Mouse (Mus musculus): ENCODE data around the gene Olfr834.

Gene Olfr834

DNA sequence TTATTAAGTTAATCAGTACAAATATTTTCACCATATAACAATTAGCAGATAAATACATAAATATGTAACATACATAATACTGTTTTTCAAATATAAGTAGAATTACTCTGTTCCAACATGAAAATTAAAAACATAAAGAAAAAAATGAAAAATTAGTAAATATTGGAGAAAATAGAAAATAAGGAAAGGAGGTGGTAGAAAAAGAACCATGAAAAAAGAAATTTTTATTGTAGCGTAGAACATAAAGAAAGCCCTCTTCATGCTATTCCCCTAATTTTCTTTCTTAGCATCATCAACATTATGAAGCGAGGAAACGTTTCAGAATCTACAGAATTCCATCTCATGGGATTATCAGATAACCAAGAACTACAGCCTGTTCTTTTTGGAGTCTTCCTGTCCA, at the start of gene Olfr834:
Gene Olfr834 (plus strand): TSS at position 301 of the 400 bp plus-strand sequence.
- DNase-seq (ENCODE audit: low spot score) = no peak

DNA sequence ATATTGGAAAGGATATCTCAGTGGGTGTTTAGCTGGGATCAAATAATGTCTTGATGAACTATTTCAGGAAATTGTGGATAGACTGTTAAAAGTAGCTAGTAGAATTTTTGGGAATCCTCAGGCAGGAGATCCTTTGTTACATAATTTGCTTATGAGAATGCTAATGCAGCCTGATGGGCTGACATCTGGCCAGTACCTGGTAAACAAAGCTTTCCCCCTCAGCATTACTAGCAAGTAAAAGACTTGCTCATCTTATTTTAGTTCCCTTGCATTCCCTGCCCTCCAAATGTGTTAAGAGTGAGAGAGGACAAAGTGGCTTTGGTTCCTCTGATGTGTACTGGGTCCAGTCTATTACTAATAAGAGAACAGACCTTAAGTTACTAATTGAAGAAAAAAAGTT, 25.8 kb upstream of the Olfr834 start:
- no peak for DNase-seq (ENCODE audit: low spot score)

GRCm38 (mm10) chr9:19032435-19032834, 44.6 kb downstream of the Olfr834 start, which contains the start of gene Olfr835:
Olfr835 (plus strand) TSS chr9:19032735.
- DNase-seq (ENCODE audit: low spot score) = no peak
